Mouse (Mus musculus) heart, postnatal 4 days (tissue): Measurements from ENCODE around the gene Batf. TPM values are rescaled to one million over a fixed set of nuclear protein-coding genes. Genes with fewer than 3 reads are reported as not detected.
"Not testable (repeated sequence)": the region's sequence is repeated elsewhere in the genome, so short reads cannot be mapped to it uniquely, and the experiment has no call there.

ENCODE experiments used
- DNase-seq: peaks from one replicate; pipeline ENCODE4 v3.0.0; 2021
- total RNA-seq, 2 experiments: library from RNA; stranded (reverse); gene quantifications; 2 replicates each; pipeline ENCODE4 v1.2.3; 2021

Batf gene
- total RNA-seq, 2 experiments from 2014 or later = 0.74 to 1.5 TPM

DNA sequence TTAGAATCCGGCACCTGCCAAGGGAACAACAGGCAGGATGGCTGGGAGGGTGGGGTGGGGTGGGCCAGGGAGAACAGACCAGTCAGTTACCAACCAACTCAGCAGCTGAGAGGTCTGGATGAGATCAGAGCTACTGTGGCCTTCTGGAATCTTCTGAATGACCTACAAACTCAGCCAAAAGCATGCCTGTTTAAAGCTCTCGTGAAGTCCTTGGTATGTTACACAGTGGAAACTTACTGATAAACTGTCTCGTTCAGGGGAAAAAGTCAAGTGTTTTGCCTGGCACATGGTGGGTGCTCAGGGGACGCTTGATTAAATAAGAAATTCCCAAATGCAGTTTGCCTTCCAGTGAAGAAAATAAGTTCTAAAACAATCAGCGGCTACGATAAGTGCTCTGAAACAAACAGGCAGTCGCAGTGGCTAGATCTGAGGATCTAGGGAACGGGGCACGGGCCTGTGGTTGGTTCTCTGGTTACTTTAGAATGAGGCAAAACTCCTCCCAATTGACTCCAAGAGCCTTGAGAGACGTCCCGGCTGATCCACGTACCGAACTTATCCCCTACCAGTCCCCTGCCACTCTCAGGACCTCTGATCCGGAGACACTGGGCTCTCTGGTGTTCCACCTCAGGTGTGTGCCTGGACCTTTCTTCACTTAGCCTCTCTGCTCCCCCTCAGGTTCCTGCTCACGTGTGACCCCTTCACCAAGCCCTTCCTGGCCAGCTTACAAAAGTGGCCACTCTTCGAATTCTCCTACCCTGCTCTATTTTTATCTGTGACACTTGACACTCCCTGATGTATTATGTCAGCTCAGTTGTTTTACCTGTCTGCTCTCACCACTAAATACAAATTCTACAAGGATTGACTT lies 1.8 kb upstream of the Batf start:
- DNase-seq = no peak

DNA sequence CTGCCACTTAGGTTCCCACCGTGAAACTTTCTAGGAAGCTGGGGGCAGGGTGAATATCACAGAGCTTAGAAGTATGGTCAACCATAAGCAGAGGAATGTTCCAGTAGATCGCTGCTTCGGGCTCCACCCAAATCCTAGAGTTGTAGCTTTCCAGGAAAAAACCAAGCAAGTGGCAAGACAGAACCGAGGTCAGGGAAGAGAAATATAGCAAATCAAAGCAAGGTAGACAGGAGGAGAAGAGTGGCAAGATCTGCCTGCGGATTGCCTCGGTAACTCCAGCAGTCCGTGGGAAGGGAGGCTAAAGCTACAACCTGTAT lies 706 bp downstream of the Batf start:
- DNase-seq = no peak

DNA sequence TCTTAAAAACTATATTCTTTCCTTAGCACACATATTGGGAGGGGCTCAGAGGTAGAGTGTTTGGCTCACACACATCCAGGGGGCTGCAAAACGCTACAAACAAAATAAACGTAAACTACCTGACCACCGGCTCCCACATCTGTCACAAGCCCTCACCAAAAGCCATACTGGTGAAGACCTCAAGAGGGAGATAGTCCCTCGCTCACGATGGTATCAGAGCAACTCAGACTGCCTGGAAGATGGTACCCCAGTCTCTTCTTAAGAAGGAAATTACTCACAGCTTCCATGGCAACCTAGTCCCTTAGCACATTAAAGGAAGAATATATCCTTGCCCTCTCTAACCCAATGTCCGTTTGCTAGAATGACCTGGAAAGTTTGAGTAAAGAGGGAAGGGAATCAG lies 1.4 kb downstream of the Batf start:
- DNase-seq = no peak

DNA sequence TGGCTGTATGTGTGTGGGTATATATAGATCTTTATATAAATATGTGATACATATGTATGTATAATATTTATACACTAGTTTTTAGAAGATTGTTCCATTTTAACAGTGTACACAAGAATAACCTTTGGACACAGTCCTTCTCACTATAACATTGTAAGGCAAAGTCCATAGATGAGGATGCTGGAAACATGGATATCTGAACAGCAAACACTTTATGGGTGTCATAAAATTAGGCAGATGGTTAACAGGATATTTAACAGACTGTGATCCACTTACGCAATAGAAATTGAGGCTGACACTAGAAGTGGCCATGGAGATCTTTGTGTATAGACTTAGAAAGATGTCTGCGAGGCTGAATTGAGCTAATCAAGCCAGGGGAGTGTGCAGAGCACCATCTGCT lies 9.3 kb downstream of the Batf start:
- no peak for DNase-seq

- no peak for DNase-seq
Observed at GRCm38 (mm10) chr12:85696436-85696835, 10.0 kb downstream of the Batf start.

- DNase-seq = not testable (repeated sequence)
Observed at GRCm38 (mm10) chr12:85698179-85698578, 11.7 kb downstream of the Batf start.

DNA sequence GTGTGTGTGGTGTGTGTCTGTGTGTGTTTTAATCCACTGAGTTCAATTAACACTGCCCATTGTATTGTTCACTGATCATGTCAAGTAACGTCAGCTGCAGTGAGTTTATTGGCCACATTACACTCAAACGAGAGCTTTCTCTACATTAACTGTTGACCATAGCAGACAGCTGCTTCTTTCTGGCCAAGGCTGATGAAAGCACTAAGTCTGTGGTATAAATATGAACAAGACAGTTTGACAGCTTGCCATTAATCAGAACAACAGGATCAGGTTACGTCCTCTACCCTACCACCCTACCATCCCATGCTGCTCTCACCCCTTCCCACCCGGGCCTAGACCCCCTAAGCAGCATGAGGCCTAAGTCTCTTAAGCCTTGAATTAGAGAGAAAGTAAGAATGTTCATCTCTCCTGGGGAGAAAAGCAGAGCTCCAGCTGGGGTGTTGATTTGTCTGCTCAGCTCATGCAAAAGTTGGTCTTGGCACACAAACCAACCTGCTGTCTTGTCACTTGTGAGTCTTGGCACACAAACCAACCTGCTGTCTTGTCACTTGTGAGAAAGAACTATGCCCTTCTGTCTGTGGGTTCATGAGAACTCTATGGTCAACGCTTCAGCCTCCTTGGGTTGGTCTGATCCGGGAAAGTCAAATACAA lies 13.8 kb downstream of the Batf start:
- DNase-seq = no peak

- no peak for DNase-seq
Observed at GRCm38 (mm10) chr12:85700842-85701223, 14.4 kb downstream of the Batf start.

DNA sequence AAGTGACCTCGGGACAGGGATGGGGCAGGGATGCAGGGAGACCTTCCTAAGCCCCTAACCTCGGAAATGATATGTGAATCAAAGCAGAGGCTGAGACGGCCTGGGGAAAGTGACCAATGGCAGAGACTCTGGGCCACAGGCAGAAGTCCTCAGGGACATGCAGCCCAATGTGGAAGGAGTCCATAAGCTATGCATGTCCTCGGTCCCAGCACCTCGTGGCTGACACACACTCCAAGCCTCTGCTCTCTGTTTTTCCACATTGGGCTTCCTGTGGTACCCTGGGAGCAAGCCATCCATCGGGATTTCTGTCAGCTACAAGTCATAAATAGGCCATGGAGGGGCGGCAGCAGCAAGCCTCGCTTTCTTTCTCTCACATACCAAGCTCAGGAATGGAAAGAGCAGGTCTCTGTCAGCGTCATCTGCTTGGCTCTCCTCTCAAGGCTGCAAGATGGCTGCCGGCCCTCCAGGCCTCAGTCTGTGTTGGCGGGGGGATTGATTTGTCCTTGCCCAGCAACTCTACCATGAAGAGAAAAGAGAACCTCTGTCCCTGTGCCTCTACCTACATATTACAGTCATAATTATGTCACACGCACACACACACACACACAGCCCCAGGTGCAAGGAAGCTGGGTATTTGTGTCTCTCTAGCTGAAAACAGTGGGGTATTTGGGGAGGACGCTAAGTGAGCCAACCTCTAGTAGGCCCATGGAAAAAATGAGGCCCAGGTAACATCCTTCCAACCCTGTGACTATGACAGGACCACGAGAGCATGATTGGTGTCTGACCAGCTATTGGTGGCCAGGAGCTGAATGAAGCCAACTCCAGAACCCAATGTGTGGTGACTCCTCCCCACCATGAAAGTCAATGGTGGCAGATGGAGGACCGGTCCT lies 15.9 kb downstream of the Batf start:
- no peak for DNase-seq

- no peak for DNase-seq
Observed at GRCm38 (mm10) chr12:85703507-85703906, 17.0 kb downstream of the Batf start.

- DNase-seq = no peak
Observed at GRCm38 (mm10) chr12:85704566-85704965, 18.1 kb downstream of the Batf start.

DNA sequence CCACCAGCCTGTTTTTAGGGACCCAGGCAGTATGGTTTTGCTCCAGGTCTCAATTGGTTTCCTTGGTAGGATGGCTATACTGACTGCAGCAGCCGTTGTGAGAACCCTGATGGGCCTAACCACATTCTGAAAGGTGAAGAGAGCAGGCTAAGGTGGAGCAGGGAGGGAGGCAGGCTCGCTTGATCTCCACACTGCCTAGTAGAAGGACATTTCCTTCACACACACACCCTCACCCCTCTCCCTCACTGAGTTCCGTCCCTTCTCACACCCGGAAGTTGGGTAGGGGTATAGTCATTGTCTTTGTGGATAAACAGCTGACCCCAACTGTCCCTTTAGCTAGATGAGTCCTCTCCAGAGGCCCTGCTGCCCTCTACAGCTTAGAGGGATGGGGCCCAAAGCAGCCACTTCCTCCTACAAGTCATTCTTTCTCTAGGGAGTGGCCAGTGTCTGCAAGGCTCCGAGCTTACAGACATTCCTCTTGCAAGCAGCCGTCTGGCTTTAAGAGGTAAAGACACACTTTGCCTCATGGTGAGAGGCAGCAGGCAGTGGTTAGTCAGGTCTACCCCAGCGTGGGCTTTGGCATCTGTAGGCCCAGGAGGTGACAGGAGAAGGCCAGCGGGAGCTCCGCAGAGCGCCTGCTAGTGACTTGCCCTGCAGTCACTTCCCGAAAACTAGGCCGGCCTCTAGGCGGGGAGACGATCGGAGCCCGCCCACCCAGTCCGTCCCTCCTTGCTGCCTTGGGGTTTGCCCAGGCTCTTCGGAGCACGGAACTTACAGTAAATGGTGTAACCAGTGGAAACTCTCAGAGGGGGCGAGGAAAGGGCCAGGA lies 18.7 kb downstream of the Batf start:
- DNase-seq = peak; percentile 85

- no peak for DNase-seq
Observed at GRCm38 (mm10) chr12:85705831-85706530, 19.5 kb downstream of the Batf start.

DNA sequence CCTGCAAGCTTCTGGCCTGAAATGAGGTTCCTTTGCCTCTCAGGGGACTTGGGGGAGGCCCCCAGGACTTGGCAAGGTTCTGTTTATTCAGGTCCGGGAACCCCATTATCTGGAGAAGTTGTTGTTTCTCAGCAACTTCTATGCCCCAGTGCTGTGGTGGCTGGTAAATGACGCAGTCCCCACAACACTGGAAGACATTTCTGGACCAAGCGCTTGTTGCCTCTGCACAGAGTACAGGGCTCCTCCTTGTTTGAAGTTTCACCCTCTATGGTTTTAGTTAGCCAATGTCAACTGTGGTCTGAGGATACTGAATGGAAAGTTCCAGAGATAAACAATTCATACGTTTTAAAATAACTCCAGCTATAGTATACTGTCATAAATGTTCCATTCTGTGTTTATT lies 20.4 kb downstream of the Batf start:
- no peak for DNase-seq

GRCm38 (mm10) chr12:85707391-85707790 lies 20.9 kb downstream of the Batf start:
- DNase-seq = no peak

GRCm38 (mm10) chr12:85708556-85708955 lies 22.1 kb downstream of the Batf start:
- DNase-seq = no peak

DNA sequence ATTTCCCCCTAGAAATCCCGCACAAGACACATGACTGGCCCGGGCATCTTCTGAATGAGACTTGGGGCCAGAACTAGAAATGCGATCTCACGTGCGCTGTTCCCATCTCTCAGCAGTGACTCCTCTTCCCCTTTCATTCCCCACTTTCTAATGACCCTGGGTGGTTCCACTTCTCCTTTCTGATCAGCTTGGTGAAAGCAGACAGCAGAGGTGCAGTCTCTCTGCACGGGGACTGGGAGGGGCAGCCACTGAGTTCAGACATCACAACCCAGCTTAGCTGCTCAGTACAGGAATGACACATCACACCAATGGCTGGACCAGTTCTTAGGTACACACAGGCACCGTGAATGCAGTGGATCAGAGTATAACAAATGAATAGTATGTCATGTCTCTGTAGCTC lies 24.2 kb downstream of the Batf start:
- DNase-seq = no peak

- DNase-seq = no peak
Observed at GRCm38 (mm10) chr12:85712587-85712986, 26.1 kb downstream of the Batf start.

GRCm38 (mm10) chr12:85714126-85714525 lies 27.7 kb downstream of the Batf start:
- DNase-seq = no peak

DNA sequence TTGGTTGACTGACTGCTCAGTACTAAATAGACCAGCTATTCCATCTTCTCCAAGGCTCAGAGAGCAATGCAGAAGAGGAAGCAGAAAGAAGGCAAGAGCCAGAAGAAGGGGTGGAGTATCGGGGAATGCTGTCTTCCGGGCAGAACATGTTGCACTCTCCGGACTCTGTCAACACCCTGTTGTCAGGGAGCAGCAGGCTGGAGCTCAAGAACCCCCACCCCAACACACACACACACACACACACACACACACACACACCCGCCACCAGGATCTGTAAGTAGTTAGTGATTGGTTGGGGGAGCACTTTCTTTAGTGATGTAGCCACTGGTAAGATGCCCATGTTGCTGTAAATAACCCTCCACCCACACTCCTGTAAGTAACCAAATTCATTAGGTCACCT lies 38.8 kb downstream of the Batf start:
- no peak for DNase-seq

GRCm38 (mm10) chr12:85726729-85727397 lies 40.4 kb downstream of the Batf start:
- DNase-seq = no peak
